Mouse (Mus musculus): ENCODE measurements around the gene H2-DMb2.
"Not testable (repeated sequence)": the region's sequence is repeated elsewhere in the genome, so short reads cannot be mapped to it uniquely, and the experiment has no call there.

H2-DMb2 gene

GRCm38 (mm10) chr17:34135297-34136224 lies 7.5 kb upstream of the H2-DMb2 start:
- DNase-seq (ENCODE audit: low spot score): peak; percentile 94

GRCm38 (mm10) chr17:34137601-34138000 lies 5.5 kb upstream of the H2-DMb2 start:
- no peak for DNase-seq (ENCODE audit: low spot score)

- DNase-seq (ENCODE audit: low spot score): no peak
Measured at GRCm38 (mm10) chr17:34138655-34139054, 4.5 kb upstream of the H2-DMb2 start.

- peak; percentile 47 for DNase-seq (ENCODE audit: low spot score)
Measured at GRCm38 (mm10) chr17:34139416-34139815, 3.7 kb upstream of the H2-DMb2 start.

GRCm38 (mm10) chr17:34140240-34140639 lies 2.9 kb upstream of the H2-DMb2 start:
- no peak for DNase-seq (ENCODE audit: low spot score)

- no peak for DNase-seq (ENCODE audit: low spot score)
Measured at GRCm38 (mm10) chr17:34141448-34141847, 1.7 kb upstream of the H2-DMb2 start.

- no peak for DNase-seq (ENCODE audit: low spot score)
Measured at GRCm38 (mm10) chr17:34142456-34143010, 574 bp upstream of the H2-DMb2 start.

- no peak for DNase-seq (ENCODE audit: low spot score)
Measured at GRCm38 (mm10) chr17:34143461-34143860, 354 bp downstream of the H2-DMb2 start.

GRCm38 (mm10) chr17:34144221-34144620 lies 1.1 kb downstream of the H2-DMb2 start:
- not testable (repeated sequence) for DNase-seq (ENCODE audit: low spot score)

GRCm38 (mm10) chr17:34144960-34145371 lies 1.9 kb downstream of the H2-DMb2 start:
- DNase-seq (ENCODE audit: low spot score): no peak

GRCm38 (mm10) chr17:34152923-34153322 lies 9.8 kb downstream of the H2-DMb2 start, which contains the start of gene H2-DMb1:
TSS of gene H2-DMb1 (plus strand) at chr17:34153072.
- no peak for DNase-seq (ENCODE audit: low spot score)

- DNase-seq (ENCODE audit: low spot score): no peak
Measured at GRCm38 (mm10) chr17:34155534-34155933, 12.4 kb downstream of the H2-DMb2 start.

- no peak for DNase-seq (ENCODE audit: low spot score)
Measured at GRCm38 (mm10) chr17:34164202-34164895, 21.2 kb downstream of the H2-DMb2 start.

- DNase-seq (ENCODE audit: low spot score): no peak
Measured at GRCm38 (mm10) chr17:34165033-34165730, 22.1 kb downstream of the H2-DMb2 start.

GRCm38 (mm10) chr17:34169279-34169678 lies 26.2 kb downstream of the H2-DMb2 start:
- no peak for DNase-seq (ENCODE audit: low spot score)

- DNase-seq (ENCODE audit: low spot score): no peak
Measured at GRCm38 (mm10) chr17:34170487-34170876, 27.4 kb downstream of the H2-DMb2 start.

- DNase-seq (ENCODE audit: low spot score): peak; percentile 44
Measured at GRCm38 (mm10) chr17:34170877-34171498, 27.9 kb downstream of the H2-DMb2 start.

GRCm38 (mm10) chr17:34172528-34172927 lies 29.4 kb downstream of the H2-DMb2 start:
- DNase-seq (ENCODE audit: low spot score): no peak

- DNase-seq (ENCODE audit: low spot score): no peak
Measured at GRCm38 (mm10) chr17:34174075-34174474, 31.0 kb downstream of the H2-DMb2 start.

- DNase-seq (ENCODE audit: low spot score): no peak
Measured at GRCm38 (mm10) chr17:34177179-34177578, 34.1 kb downstream of the H2-DMb2 start.

GRCm38 (mm10) chr17:34179019-34179418 lies 35.9 kb downstream of the H2-DMb2 start:
- no peak for DNase-seq (ENCODE audit: low spot score)

Data from ovary, adult 18-20 months (tissue).